Mouse (Mus musculus) forebrain, embryonic 14.5 days (tissue): ENCODE results near the gene Sh3pxd2a. TPM values are rescaled to one million over a fixed set of nuclear protein-coding genes. Genes with fewer than 3 reads are reported as not detected.

Experiments
- ATAC-seq: fragments of 200-750 bp; cut with Nextera tagmentation; 2 replicates; pipeline ENCODE4 v1.8.0; 2017; ENCODE audit warnings: mild to moderate bottlenecking, moderate library complexity
- DNase-seq: peaks from one replicate; pipeline ENCODE4 v3.0.0-alpha.2; 2015; ENCODE audit warnings: low spot score
- H3K27ac ChIP-seq: fragments of 300-500 bp; sonication (generic); 2 replicates; pipeline ENCODE4 v1.5.1; 2014; ENCODE audit warnings: low read depth, mild to moderate bottlenecking, control low read depth, low read length, moderate library complexity
- H3K27me3 ChIP-seq: fragments of 300-500 bp; sonication (generic); replicated peaks from 2 replicates; pipeline ENCODE4 v1.6.1; 2014; ENCODE audit warnings: low read length, control low read depth, mixed read lengths; ENCODE audit not compliant: control insufficient read depth, insufficient read depth
- H3K36me3 ChIP-seq: fragments of 300-500 bp; sonication (generic); 2 replicates; pipeline ENCODE4 v1.6.1; 2014; ENCODE audit warnings: low read length, control low read depth; ENCODE audit not compliant: control insufficient read depth, insufficient read depth
- H3K4me1 ChIP-seq: fragments of 300-500 bp; sonication (generic); 2 replicates; pipeline ENCODE4 v1.6.1; 2014; ENCODE audit warnings: antibody characterized with exemption, low read length, control low read depth; ENCODE audit not compliant: control insufficient read depth, insufficient read depth
- H3K4me2 ChIP-seq: fragments of 300-500 bp; sonication (generic); 2 replicates; pipeline ENCODE4 v1.6.1; 2014; ENCODE audit warnings: mild to moderate bottlenecking, control low read depth, low read length
- H3K4me3 ChIP-seq: fragments of 300-500 bp; sonication (generic); 2 replicates; pipeline ENCODE4 v1.5.1; 2014; ENCODE audit warnings: low read depth, low read length, control low read depth
- H3K9ac ChIP-seq: fragments of 300-500 bp; sonication (generic); 2 replicates; pipeline ENCODE4 v1.6.1; 2014; ENCODE audit warnings: mild to moderate bottlenecking, low read length, control low read depth, moderate library complexity
- H3K9me3 ChIP-seq: fragments of 300-500 bp; sonication (generic); replicated peaks from 2 replicates; pipeline ENCODE4 v1.6.1; 2016; ENCODE audit warnings: low read length, control low read depth, mixed read lengths; ENCODE audit not compliant: control insufficient read depth
- WGBS: fragments of 180-500 bp; shearing (Covaris S2); extraction: QIAGEN DNeasy Blood & Tissue Kit; methylation state at CpG from one replicate; pipeline ENCODE4 v1.1.7; 2014; 5-methylcytosine and 5-hydroxymethylcytosine counted together
- polyA plus RNA-seq: library from polyadenylated mRNA; unstranded; fragments of >200 nt; fragmentation: Nextera tagmentation; extraction: Ambion mirVana; gene quantifications from 2 replicates; pipeline ENCODE4 v1.2.1, GENCODE M21; 2014

The Sh3pxd2a gene
- polyA plus RNA-seq, 1 experiment from 2014 or later, result 3.4 TPM

- 85% methylated on average over 3 of the region's 3 CpGs for WGBS
- ATAC-seq (no peak), DNase-seq (no peak)
- Histone ChIP-seq H3K4me3 (no peak overlapping the region), H3K9me3 (no peaks in the 10 kb centered on the region), H3K4me1 (peaks cover 3% of the 10 kb centered on the region; the same call in 1 of the 2 replicates), H3K4me2 (no peak overlapping the region), H3K27ac (no peak overlapping the region), H3K36me3 (peaks cover 13% of the 10 kb centered on the region; the same call in 1 of the 2 replicates), H3K27me3 (no peaks in the 10 kb centered on the region), H3K9ac (no peak overlapping the region)
Observed at GRCm38 (mm10) chr19:47508191-47508590, 44.0 kb upstream of the Sh3pxd2a start.

- Histone ChIP-seq H3K9ac (no peak overlapping the region), H3K27me3 (no peaks in the 10 kb centered on the region), H3K9me3 (no peaks in the 10 kb centered on the region), H3K4me3 (no peak overlapping the region), H3K36me3 (peaks cover 9% of the 10 kb centered on the region; the same call in 1 of the 2 replicates), H3K27ac (0 out of 2 replicates have a peak overlapping the region, but pooled peaks have one; percentile 21), H3K4me2 (no peak overlapping the region), H3K4me1 (peaks cover 3% of the 10 kb centered on the region; the same call in 1 of the 2 replicates)
- peak; percentile 87 for DNase-seq
- ATAC-seq, result peak; percentile 37
- 59% methylated on average over 27 of the region's 27 CpGs for WGBS
Observed at GRCm38 (mm10) chr19:47507128-47508121, 43.2 kb upstream of the Sh3pxd2a start.

GRCm38 (mm10) chr19:47503625-47504024, 39.4 kb upstream of the Sh3pxd2a start:
- no peak for ATAC-seq
- Histone ChIP-seq H3K27me3 (no peaks in the 10 kb centered on the region), H3K4me2 (no peak overlapping the region), H3K27ac (no peak overlapping the region), H3K9me3 (no peaks in the 10 kb centered on the region), H3K9ac (no peak overlapping the region), H3K4me3 (no peak overlapping the region), H3K36me3 (0 out of 2 replicates have a peak, but pooled peaks cover 5% of the 10 kb centered on the region), H3K4me1 (no peaks in the 10 kb centered on the region)
- DNase-seq, result peak; percentile 61
- 61% methylated on average over 4 of the region's 4 CpGs for WGBS

GRCm38 (mm10) chr19:47502563-47502962, 38.4 kb upstream of the Sh3pxd2a start:
- H3K4me1 ChIP-seq, result 0 out of 2 replicates have a peak, but pooled peaks cover 3% of the 10 kb centered on the region
- ATAC-seq (no peak), DNase-seq (peak; percentile 53)
- WGBS, result 76% methylated on average over 8 of the region's 8 CpGs
- no peaks in the 10 kb centered on the region for H3K27me3 ChIP-seq
- no peak overlapping the region for H3K4me3 ChIP-seq
- H3K9ac ChIP-seq, result no peak overlapping the region
- H3K9me3 ChIP-seq, result no peaks in the 10 kb centered on the region
- H3K27ac ChIP-seq, result no peak overlapping the region
- 0 out of 2 replicates have a peak, but pooled peaks cover 5% of the 10 kb centered on the region for H3K36me3 ChIP-seq
- no peak overlapping the region for H3K4me2 ChIP-seq

GRCm38 (mm10) chr19:47500389-47501011, 36.3 kb upstream of the Sh3pxd2a start:
- H3K4me2 ChIP-seq, result no peak overlapping the region
- WGBS, result 75% methylated on average over 11 of the region's 11 CpGs

GRCm38 (mm10) chr19:47499841-47500240, 35.6 kb upstream of the Sh3pxd2a start:
- H3K36me3 ChIP-seq, result no peaks in the 10 kb centered on the region
- no peaks in the 10 kb centered on the region for H3K9me3 ChIP-seq
- ATAC-seq (no peak), DNase-seq (no peak)
- H3K4me1 ChIP-seq, result 0 out of 2 replicates have a peak, but pooled peaks cover 3% of the 10 kb centered on the region
- no peaks in the 10 kb centered on the region for H3K27me3 ChIP-seq
- H3K4me2 ChIP-seq, result no peak overlapping the region
- H3K27ac ChIP-seq, result no peak overlapping the region
- no peak overlapping the region for H3K9ac ChIP-seq
- no peak overlapping the region for H3K4me3 ChIP-seq
- 89% methylated on average over 5 of the region's 5 CpGs for WGBS

More at GRCm38 (mm10) chr19:47500389-47501011, 36.3 kb upstream of the Sh3pxd2a start:
- Histone ChIP-seq H3K4me1 (0 out of 2 replicates have a peak, but pooled peaks cover 3% of the 10 kb centered on the region), H3K4me3 (no peak overlapping the region), H3K36me3 (0 out of 2 replicates have a peak, but pooled peaks cover 4% of the 10 kb centered on the region), H3K27ac (no peak overlapping the region), H3K9ac (no peak overlapping the region), H3K27me3 (no peaks in the 10 kb centered on the region), H3K9me3 (no peaks in the 10 kb centered on the region)
- DNase-seq (no peak), ATAC-seq (no peak)

GRCm38 (mm10) chr19:47498942-47499341, 34.7 kb upstream of the Sh3pxd2a start:
- no peak for DNase-seq
- H3K27me3 ChIP-seq, result no peaks in the 10 kb centered on the region
- no peak overlapping the region for H3K4me3 ChIP-seq
- H3K36me3 ChIP-seq, result no peaks in the 10 kb centered on the region
- no peak overlapping the region for H3K9ac ChIP-seq
- no peak overlapping the region for H3K27ac ChIP-seq
- WGBS, result 85% methylated on average over 4 of the region's 4 CpGs
- no peaks in the 10 kb centered on the region for H3K9me3 ChIP-seq
- no peak for ATAC-seq
- no peak overlapping the region for H3K4me2 ChIP-seq
- H3K4me1 ChIP-seq, result peaks cover 3% of the 10 kb centered on the region; the same call in 1 of the 2 replicates

GRCm38 (mm10) chr19:47497736-47498135, 33.5 kb upstream of the Sh3pxd2a start:
- Histone ChIP-seq H3K4me3 (no peak overlapping the region), H3K36me3 (no peaks in the 10 kb centered on the region), H3K4me1 (peaks cover 14% of the 10 kb centered on the region), H3K9me3 (no peaks in the 10 kb centered on the region), H3K9ac (no peak overlapping the region), H3K27ac (no peak overlapping the region), H3K27me3 (no peaks in the 10 kb centered on the region), H3K4me2 (no peak overlapping the region)
- DNase-seq, result no peak
- 86% methylated on average over 6 of the region's 6 CpGs for WGBS
- no peak for ATAC-seq
